Mouse (Mus musculus) forebrain, embryonic 12.5 days (tissue): ENCODE data around the gene Itpripl1. TPM values are rescaled to one million over a fixed set of nuclear protein-coding genes. Genes with fewer than 3 reads are reported as not detected.

Experiments
- polyA plus RNA-seq: library from polyadenylated mRNA; unstranded; fragments of >200 nt; fragmentation: Nextera tagmentation; extraction: Ambion mirVana; gene quantifications from 2 replicates; pipeline ENCODE4 v1.2.1, GENCODE M21; 2016

Itpripl1 gene
- polyA plus RNA-seq, 1 experiment from 2014 or later, result 19.4 TPM

Other genes with a start within 250 kb of the Itpripl1 start
- gene Sppl2a, start 210.2 kb downstream of the Itpripl1 start, polyA plus RNA-seq, result 36.9 and 37.2 TPM in 2 replicates
- gene Ap4e1, start 134.7 kb downstream of the Itpripl1 start, polyA plus RNA-seq, result 12.1 and 15.0 TPM in 2 replicates
- gene Blvra, start 72.8 kb downstream of the Itpripl1 start, polyA plus RNA-seq, result 18.1 and 18.9 TPM in 2 replicates
- 105 and 111 TPM in 2 replicates for gene Ncaph, start 9.5 kb downstream of the Itpripl1 start, polyA plus RNA-seq
- gene 1810024B03Rik, start 64.8 kb upstream of the Itpripl1 start, polyA plus RNA-seq, result 3.0 and 3.1 TPM in 2 replicates
- gene Snrnp200, start 64.9 kb upstream of the Itpripl1 start, polyA plus RNA-seq, result 95.9 and 100 TPM in 2 replicates
- gene Ciao1, start 104.4 kb upstream of the Itpripl1 start, polyA plus RNA-seq, result 51.3 and 55.0 TPM in 2 replicates
- 29.6 and 33.0 TPM in 2 replicates for gene Tmem127, start 104.5 kb upstream of the Itpripl1 start, polyA plus RNA-seq
- gene Stard7, start 126.8 kb upstream of the Itpripl1 start, polyA plus RNA-seq, result 103 TPM in 2 replicates
- 3.9 and 4.8 TPM in 2 replicates for gene Dusp2, start 192.7 kb upstream of the Itpripl1 start, polyA plus RNA-seq
- not detected in 2 replicates for gene Astl, start 195.2 kb upstream of the Itpripl1 start, polyA plus RNA-seq
- 1.5 and 1.9 TPM in 2 replicates for gene Adra2b, start 219.8 kb upstream of the Itpripl1 start, polyA plus RNA-seq